ENCODE assay signal across 9 mouse cellular contexts in the genomic region with DNA sequence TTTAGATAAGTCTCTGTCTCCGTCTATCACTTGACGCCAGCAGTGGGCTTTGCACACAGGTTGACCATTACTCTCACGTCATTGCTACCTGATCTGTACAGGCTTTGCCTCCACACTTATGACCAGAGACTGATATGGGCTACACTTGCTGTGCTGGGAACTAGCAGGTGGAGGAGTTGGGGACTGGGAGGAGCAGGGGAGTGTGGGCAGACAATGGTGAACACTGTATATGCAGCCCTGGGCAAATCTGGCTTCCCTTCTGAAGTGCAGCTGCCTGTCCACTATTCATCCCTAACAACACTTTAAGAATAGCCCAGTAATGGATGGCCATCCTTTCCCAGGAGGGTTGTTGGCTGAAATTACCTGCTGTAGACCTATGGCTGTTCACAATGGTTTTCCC.
DNase-seq lines count a peak whose midpoint lies in the region; ATAC-seq lines count a peak whose summit lies in the region.
"Had no signal": no experiment of that assay in that cellular context is flagged by ENCODE, and none has a peak within 500 bp of the region (broad histone marks: within the 10 kb centered on the region; RNA-seq: fewer than 3 reads in every experiment).

No protein-coding gene starts in this region.

- peaks cover 27% of the 10 kb centered on the region for H3K4me1 ChIP-seq in lung, embryonic 15.5 days
- H3K4me1 ChIP-seq in intestine, embryonic 15.5 days (replicated peaks), result peaks cover 16% of the 10 kb centered on the region; the same call in 1 of the 2 replicates
- H3K4me1 ChIP-seq in neural tube, embryonic 15.5 days, result peaks cover 35% of the 10 kb centered on the region

- ATAC-seq in lung, embryonic 15.5 days (ENCODE audit: borderline replicate concordance, extremely low read depth, low FRiP score, low TSS enrichment), result no peak
- peak; percentile 24; the same call in 1 of the 2 replicates for ATAC-seq in intestine, embryonic 15.5 days
- peak; percentile 36; the same call in 1 of the 2 replicates for ATAC-seq in neural tube, embryonic 15.5 days (ENCODE audit: low FRiP score)
- no peak for ATAC-seq in cerebellum, adult (ENCODE audit: insufficient number of reproducible peaks, low FRiP score, low TSS enrichment)

- H3K9ac ChIP-seq in lung, embryonic 15.5 days, result no peak overlapping the region
- no peak overlapping the region for H3K9ac ChIP-seq in intestine, embryonic 15.5 days
- no peak overlapping the region for H3K9ac ChIP-seq in neural tube, embryonic 15.5 days (replicated peaks)

- no peak overlapping the region for H3K4me3 ChIP-seq in lung, embryonic 15.5 days
- no peak overlapping the region for H3K4me3 ChIP-seq in intestine, embryonic 15.5 days (replicated peaks)
- H3K4me3 ChIP-seq in neural tube, embryonic 15.5 days (replicated peaks), result no peak overlapping the region

- 69% methylated on average over 3 of the region's 3 CpGs for WGBS in lung, embryonic 15.5 days
- WGBS in intestine, embryonic 15.5 days, result 74% methylated on average over 3 of the region's 3 CpGs
- 80% methylated on average over 3 of the region's 3 CpGs for WGBS in neural tube, embryonic 15.5 days

- no peaks in the 10 kb centered on the region for H3K27me3 ChIP-seq in lung, embryonic 15.5 days
- H3K27me3 ChIP-seq in intestine, embryonic 15.5 days (replicated peaks), result no peaks in the 10 kb centered on the region
- no peaks in the 10 kb centered on the region for H3K27me3 ChIP-seq in neural tube, embryonic 15.5 days (replicated peaks)

- no peaks in the 10 kb centered on the region for H3K36me3 ChIP-seq in lung, embryonic 15.5 days
- H3K36me3 ChIP-seq in intestine, embryonic 15.5 days, result no peaks in the 10 kb centered on the region
- no peaks in the 10 kb centered on the region for H3K36me3 ChIP-seq in neural tube, embryonic 15.5 days

- H3K27ac ChIP-seq in lung, embryonic 15.5 days, result peak overlapping the region; percentile 88
- peak overlapping the region; percentile 85 for H3K27ac ChIP-seq in intestine, embryonic 15.5 days
- peak overlapping the region; percentile 69 for H3K27ac ChIP-seq in neural tube, embryonic 15.5 days (replicated peaks)
- H3K27ac ChIP-seq: macrophage had no signal

- no peak overlapping the region for H3K4me2 ChIP-seq in lung, embryonic 15.5 days
- no peak overlapping the region for H3K4me2 ChIP-seq in intestine, embryonic 15.5 days (replicated peaks)
- no peak overlapping the region for H3K4me2 ChIP-seq in neural tube, embryonic 15.5 days

- no peaks in the 10 kb centered on the region for H3K9me3 ChIP-seq in lung, embryonic 15.5 days
- no peaks in the 10 kb centered on the region for H3K9me3 ChIP-seq in intestine, embryonic 15.5 days
- H3K9me3 ChIP-seq in neural tube, embryonic 15.5 days (replicated peaks), result no peaks in the 10 kb centered on the region

- peak; percentile 64 for DNase-seq in heart, adult 11 months
- no peak for DNase-seq in heart, adult 18-20 months
- no peak for DNase-seq in lung, adult 18-20 months
- no peak for DNase-seq in adrenal gland, adult (ENCODE audit: inconsistent age in 2 of 2, low spot score in 1 of 2)

Comparison
In these comparisons a context has a peak if more than half of its experiments do, and no peak if none do; other contexts are left out.
1. ATAC-seq: peak in intestine, embryonic 15.5 days (single experiment) and neural tube, embryonic 15.5 days (single experiment); none in lung, embryonic 15.5 days (single experiment) and cerebellum, adult (single experiment).
2. Peak in every context shown above with its lines, with median percentiles within 50 percentile points of each other: H3K27ac ChIP-seq.